Mouse (Mus musculus) heart, adult 11 months (tissue): ENCODE results near the gene Lif.

Experiments
- DNase-seq: peaks from one replicate; pipeline ENCODE4 v3.0.0; 2022

The Lif gene

DNA sequence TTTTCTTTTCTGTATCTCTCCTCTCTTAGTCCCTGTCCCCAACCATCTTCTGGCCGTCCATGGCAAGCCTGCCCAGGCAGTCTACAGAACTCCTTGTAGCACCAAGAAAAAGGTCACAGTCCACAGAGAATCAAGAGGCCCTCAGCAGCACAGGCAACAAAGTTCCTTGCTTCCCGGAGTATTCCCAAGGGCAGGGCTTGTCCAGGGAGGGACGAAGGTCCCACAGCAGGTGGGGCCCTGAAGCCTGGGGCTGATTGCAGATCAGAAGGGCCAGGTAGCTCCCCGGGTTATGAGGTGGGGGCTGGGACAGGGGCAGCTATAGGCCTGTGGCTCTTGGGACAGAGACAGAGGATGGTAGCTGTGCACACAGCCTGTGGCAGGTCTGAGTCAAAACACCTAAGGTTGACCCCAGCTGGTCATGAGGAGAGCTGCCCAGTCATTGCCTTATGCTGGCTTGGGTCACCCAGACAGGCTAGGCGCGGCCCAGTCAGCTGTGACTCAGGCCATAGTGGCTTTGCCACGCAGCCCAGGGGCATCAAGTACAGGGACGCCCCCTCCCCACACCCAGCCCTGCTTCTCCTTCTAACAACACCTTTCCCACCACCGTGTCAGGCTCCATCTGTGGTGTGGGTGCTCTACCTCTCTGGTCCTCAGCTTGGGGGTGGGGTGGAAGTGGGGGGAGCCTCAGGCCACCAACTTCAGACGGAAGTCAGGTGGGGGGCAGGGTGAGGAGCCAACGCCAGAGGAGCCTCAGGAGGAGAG lies at the start of gene Lif:
TSS of gene Lif (plus strand) at position 712 of the 762 bp plus-strand sequence.
- no peak for DNase-seq

GRCm38 (mm10) chr11:4207655-4208054 lies 49.7 kb upstream of the Lif start:
- peak; percentile 91 for DNase-seq

- peak; percentile 86 for DNase-seq
These were observed 47.8 kb upstream of the Lif start for GRCm38 (mm10) chr11:4209556-4209955.

- peak; percentile 87 for DNase-seq
These were observed 46.6 kb upstream of the Lif start for GRCm38 (mm10) chr11:4210786-4211185.

- peak; percentile 88 for DNase-seq
These were observed 44.2 kb upstream of the Lif start for GRCm38 (mm10) chr11:4213107-4213506.

GRCm38 (mm10) chr11:4214572-4214971 lies 42.8 kb upstream of the Lif start:
- DNase-seq, result peak; percentile 92

DNA sequence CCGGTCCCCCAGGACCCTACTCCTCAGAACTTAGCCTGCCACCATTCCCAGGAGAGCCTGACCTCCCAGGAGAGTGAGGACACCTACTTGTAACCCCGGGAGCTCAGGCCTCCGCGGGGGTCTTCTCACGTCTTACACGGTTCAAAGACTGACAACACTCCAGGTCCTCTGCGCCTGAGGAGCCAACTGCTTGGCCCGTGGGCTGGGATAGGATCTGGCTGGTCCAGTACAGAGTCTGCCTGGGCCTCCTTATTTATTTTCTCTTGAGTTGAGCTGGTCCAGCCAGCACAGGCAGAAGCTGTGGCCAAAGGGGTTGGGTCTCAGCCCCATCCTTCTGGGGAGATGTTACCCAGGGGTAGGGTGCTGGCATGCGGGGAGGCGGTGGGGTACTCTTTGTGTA lies 42.3 kb upstream of the Lif start:
- peak; percentile 93 for DNase-seq

- DNase-seq, result peak; percentile 99
These were observed 40.9 kb upstream of the Lif start for GRCm38 (mm10) chr11:4216248-4217000.

DNA sequence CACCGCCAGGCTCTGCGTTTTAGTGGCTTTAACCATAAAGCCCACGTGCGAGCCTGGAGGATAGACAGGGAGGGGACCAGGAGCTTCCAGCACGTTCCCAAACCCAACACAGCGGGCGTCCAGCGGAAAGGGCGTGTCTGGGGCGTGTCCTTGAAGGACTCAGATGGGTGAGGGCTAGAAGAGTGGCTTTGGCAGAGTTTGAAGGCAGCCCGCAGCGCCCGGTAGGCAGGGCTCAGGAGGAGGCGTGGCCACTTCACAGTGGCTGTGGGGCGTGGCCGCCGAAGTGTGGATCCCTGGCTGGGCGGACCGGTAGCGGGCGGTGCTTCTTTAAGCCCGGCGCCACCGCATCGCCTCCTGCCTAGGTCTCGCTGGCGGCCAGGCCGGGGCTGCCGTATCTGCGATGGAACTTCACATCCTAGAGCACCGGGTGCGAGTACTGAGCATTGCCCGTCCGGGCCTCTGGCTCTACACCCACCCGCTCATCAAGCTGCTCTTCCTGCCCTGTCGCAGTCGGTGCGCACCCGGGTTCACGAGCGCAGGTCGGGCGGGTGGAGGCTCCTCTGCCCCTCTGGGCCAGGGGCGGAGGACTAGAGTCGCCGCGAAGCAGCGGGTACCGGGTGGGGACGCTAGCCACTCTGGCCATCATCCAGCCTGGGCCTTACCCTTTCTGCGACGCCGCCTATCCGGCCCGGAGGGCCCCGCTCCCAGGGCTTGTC lies 39.3 kb upstream of the Lif start, which contains the start of gene Castor1:
TSS of gene Castor1 (plus strand) at position 312 of the 716 bp plus-strand sequence.
- DNase-seq, result peak; percentile 100

- DNase-seq, result no peak
These were observed 38.7 kb upstream of the Lif start for GRCm38 (mm10) chr11:4218637-4219036.

DNA sequence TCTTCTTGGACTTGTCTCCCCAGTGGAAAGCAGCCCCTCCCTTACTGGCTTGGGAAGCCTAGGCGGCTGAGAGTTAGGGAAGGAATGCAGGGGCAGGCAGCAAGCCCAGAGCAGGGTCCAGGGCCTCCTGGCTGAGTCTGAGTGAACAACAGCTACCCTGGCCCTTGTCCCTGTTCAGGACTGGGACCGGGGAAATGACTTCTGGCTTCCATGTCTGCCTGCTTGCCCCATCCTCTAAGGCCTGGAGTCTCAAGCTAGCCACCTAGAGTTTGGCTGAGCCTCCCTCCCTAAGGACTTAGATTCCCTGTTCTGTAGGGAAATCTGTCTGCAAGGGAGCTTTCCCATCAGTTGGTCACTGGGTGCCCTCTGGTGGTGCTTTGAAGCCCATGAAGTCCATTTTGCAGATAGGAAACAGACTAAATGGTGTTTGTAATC lies 38.0 kb upstream of the Lif start:
- DNase-seq, result peak; percentile 99

- DNase-seq, result no peak
These were observed 37.4 kb upstream of the Lif start for GRCm38 (mm10) chr11:4219908-4220307.

DNA sequence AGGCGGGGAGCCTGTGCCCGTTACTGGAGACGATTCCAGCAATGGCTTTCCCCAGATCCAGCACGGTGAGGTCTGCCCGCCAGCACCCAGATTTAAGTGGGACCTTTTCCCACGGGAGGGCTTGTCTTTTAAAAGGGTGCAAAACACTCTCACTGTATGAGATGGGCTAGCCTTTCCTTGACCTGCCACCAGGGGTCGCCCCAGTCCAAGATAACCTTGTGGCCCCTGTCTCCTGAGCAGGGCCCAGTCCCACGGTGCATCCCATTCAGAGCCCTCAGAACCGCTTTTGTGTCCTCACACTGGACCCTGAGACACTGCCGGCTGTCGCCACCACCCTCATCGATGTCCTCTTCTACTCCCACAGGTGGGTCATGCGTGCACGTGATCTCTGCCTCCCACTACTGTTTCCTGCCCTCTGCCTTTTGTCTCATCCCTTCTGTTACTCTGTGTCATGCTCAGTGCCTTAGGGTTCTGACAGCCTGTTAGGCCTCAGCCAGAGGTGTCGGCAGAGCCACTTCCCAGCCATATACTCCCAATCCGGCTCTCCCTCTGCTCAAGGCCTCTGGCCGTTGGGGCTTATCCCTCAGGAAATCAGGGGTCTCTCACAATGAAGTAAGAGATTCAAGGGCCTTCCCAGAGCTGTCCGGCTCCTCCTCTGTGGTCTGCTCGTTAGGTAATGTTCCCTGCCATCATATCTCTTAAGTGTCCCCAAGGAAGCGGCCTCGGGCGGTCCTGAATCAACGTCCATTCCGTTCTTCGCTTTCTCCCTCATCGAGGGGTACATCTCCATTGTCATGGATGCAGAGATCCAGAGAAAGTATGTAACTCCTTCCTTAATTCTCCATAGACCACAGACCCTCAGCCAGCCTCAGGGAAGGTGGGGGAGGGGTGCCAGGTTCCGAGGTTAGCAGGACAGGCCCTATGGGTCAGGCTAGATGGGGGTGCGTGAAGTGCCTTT lies 36.6 kb upstream of the Lif start:
- peak; percentile 97 for DNase-seq

GRCm38 (mm10) chr11:4222046-4222950 lies 35.1 kb upstream of the Lif start:
- DNase-seq, result peak; percentile 90

DNA sequence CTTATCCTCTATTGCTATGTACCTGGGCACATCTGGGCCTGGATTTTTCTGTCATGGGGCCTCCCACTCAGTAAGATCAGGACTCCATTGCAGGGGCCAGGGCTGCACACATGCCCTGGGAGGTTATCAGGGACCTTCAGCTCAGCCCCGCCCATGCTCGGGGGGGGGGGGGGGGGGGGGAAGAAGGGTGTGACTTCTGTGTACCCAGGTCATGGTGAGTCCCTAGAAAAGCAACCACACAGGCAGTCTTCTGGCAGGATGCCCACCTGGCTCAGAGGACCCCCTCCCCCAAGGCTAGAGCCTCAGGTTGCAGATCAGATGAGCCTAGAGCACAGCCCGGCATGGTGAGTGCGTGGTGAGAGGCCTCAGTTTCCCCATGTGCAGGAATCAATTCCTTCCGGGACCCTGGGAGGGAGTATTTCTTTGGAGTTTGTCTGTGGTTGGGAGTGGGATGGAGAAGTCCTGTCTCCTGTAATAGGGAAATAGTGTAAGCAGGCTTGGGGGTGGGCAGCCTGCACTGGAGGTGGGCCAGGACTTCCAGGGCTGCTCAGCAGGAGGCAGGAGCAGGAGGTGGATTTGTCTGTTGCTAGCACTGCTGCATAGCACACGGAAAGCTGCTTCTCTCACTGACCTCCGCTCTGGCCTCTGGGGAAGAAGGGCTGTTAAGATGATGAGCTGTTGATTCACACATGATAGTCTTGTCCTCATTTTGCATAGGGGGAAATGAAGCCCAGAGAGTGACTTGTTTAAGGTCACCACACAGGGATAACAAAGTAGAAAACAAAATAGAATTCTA lies 33.8 kb upstream of the Lif start:
- DNase-seq, result peak; percentile 92

GRCm38 (mm10) chr11:4224223-4224622 lies 33.1 kb upstream of the Lif start:
- DNase-seq, result no peak

DNA sequence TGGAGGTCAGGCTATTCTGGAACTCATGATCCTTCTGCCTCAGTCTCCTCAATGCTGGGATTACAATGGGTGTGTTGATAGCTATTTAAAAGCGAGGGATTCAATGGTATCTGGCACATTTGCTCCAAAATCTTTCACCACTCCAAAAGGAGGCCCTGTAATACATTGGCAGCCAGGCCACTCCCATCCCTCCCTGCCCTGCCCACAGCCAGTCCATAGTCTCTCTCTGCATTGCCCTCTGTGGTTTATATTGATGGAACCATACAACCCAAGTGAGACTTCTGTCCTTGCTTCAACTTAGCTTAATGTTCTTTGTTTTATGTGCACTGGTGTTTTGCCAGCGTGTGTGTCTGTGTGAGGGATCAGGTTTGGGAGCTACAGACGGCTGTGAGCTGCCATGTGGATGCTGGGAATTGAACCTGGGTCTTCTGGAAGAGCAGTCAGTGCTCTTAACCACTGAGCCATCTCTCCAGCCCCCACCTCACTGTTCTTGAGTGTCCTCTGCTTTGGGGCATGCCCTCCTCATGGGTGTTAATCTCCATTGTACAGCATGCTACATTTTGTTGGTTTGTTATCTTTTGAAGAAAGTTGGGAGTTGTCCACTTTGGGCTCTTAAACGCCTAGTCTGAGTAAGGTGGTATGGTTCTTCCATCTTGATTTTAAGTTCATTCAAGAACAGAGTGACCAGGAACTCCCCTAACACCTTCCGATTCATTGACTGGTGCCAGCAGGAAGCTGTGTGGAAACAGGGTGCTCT lies 30.6 kb upstream of the Lif start:
- no peak for DNase-seq

DNA sequence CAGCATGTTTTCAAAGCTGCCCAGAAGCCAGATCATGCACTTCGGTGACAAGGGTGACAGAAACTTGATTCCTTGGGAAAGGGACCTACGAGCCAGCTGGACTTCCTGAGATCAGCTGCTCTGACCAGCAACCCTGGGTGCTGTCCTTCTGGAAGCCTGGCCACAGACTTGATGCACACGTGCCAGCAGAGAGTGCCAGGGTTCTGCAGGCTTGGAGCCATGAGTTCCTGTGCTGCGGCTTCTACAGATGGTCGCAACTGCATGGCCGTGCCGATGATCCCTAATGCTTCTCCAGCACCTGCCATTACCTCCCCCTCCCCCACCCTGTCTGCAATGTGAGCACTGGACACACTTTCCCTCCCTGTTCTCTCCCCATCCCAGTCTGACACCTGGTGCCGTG lies 28.9 kb upstream of the Lif start:
- peak; percentile 95 for DNase-seq

DNA sequence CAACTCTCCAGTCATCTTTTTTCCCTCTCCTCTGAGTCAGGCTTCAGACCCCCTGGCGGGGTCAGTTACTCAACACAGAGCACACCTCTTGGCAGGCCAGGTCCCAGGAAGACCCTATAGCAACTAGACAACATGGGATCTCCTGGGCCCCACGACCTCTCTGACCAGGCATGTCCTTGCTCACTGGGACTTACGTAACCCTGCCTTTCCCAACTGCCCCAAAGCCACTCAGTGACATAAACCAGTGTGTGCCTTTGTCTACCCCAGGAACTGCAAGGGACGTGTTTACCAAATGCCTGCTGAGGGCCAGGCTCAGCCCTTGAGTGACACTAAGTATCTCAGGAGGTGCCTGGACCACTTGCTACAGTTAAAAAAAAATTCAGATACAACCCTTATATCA lies 27.5 kb upstream of the Lif start:
- DNase-seq, result no peak
